ENCODE assay signal across 25 mouse cellular contexts in genomic region chr16:49948287-49948686, GRCm38 (mm10).
DNase-seq lines count a peak whose midpoint lies in the region; ATAC-seq and TF ChIP-seq lines count a peak whose summit lies in the region.
"Had no signal": no experiment of that assay in that cellular context is flagged by ENCODE, and none has a peak within 500 bp of the region (broad histone marks: within the 10 kb centered on the region; RNA-seq: fewer than 3 reads in every experiment).

No protein-coding gene starts in this region.

- H3K9me3 ChIP-seq in lung, embryonic 16.5 days (ENCODE audit: control insufficient read depth, low read length): peaks cover 3% of the 10 kb centered on the region; the same call in 1 of the 2 replicates
- no peaks in the 10 kb centered on the region for H3K9me3 ChIP-seq in ES-E14 (ENCODE audit: control insufficient read depth, insufficient read depth, low read depth, low read length)
- no peaks in the 10 kb centered on the region for H3K9me3 ChIP-seq in intestine, embryonic 16.5 days (ENCODE audit: control insufficient read depth, low read length)
- no peaks in the 10 kb centered on the region for H3K9me3 ChIP-seq in stomach, postnatal 0 days (ENCODE audit: control insufficient read depth, low read length)
- no peaks in the 10 kb centered on the region for H3K9me3 ChIP-seq in limb, embryonic 10.5 days (replicated peaks)
- H3K9me3 ChIP-seq: embryonic facial prominence, embryonic 10.5 days; embryonic facial prominence, embryonic 13.5 days; forebrain, embryonic 13.5 days; hindbrain, embryonic 15.5 days had no signal

- H3K36me3 ChIP-seq in lung, embryonic 16.5 days (ENCODE audit: control insufficient read depth, insufficient read depth, low read length): no peaks in the 10 kb centered on the region
- H3K36me3 ChIP-seq in ES-E14 (ENCODE audit: control insufficient read depth, insufficient read depth, low read length, poor library complexity, severe bottlenecking): no peaks in the 10 kb centered on the region
- H3K36me3 ChIP-seq in intestine, embryonic 16.5 days (ENCODE audit: control insufficient read depth, insufficient read depth, low read length): no peaks in the 10 kb centered on the region
- H3K36me3 ChIP-seq in stomach, postnatal 0 days (ENCODE audit: control insufficient read depth, insufficient read depth, low read length): no peaks in the 10 kb centered on the region
- no peaks in the 10 kb centered on the region for H3K36me3 ChIP-seq in limb, embryonic 10.5 days
- H3K36me3 ChIP-seq: embryonic facial prominence, embryonic 10.5 days; embryonic facial prominence, embryonic 13.5 days; hindbrain, embryonic 12.5 days; hindbrain, embryonic 15.5 days had no signal

- no peaks in the 10 kb centered on the region for H3K27me3 ChIP-seq in lung, embryonic 16.5 days (ENCODE audit: control insufficient read depth, insufficient read depth, low read depth, low read length)
- H3K27me3 ChIP-seq in intestine, embryonic 16.5 days (replicated peaks; ENCODE audit: control insufficient read depth, insufficient read depth, low read length): no peaks in the 10 kb centered on the region
- H3K27me3 ChIP-seq in stomach, postnatal 0 days (ENCODE audit: control insufficient read depth, insufficient read depth, low read length): no peaks in the 10 kb centered on the region
- no peaks in the 10 kb centered on the region for H3K27me3 ChIP-seq in limb, embryonic 10.5 days (ENCODE audit: low read depth, poor library complexity, severe bottlenecking)
- H3K27me3 ChIP-seq: embryonic facial prominence, embryonic 13.5 days; forebrain, embryonic 13.5 days; hindbrain, embryonic 12.5 days; hindbrain, embryonic 15.5 days had no signal

- H3K9ac ChIP-seq in lung, embryonic 16.5 days (ENCODE audit: low read length): no peak overlapping the region
- no peak overlapping the region for H3K9ac ChIP-seq in ES-E14 (ENCODE audit: insufficient read depth, low read depth, low read length, poor library complexity, severe bottlenecking)
- no peak overlapping the region for H3K9ac ChIP-seq in intestine, embryonic 16.5 days (ENCODE audit: low read depth, low read length)
- H3K9ac ChIP-seq in stomach, postnatal 0 days (ENCODE audit: low read length): no peak overlapping the region
- H3K9ac ChIP-seq: embryonic facial prominence, embryonic 13.5 days; forebrain, embryonic 13.5 days; hindbrain, embryonic 12.5 days; hindbrain, embryonic 15.5 days had no signal

- H3K4me3 ChIP-seq in lung, embryonic 16.5 days (ENCODE audit: low read length): no peak overlapping the region
- H3K4me3 ChIP-seq in ES-E14 (ENCODE audit: insufficient read depth in 1 of 2, low read depth in 1 of 2, low read length in 2 of 2, poor library complexity in 1 of 2, severe bottlenecking in 1 of 2): no peak overlapping the region
- no peak overlapping the region for H3K4me3 ChIP-seq in intestine, embryonic 16.5 days (ENCODE audit: low read length)
- no peak overlapping the region for H3K4me3 ChIP-seq in stomach, postnatal 0 days (ENCODE audit: low read depth, low read length)
- H3K4me3 ChIP-seq in limb, embryonic 10.5 days: no peak overlapping the region
- H3K4me3 ChIP-seq: embryonic facial prominence, embryonic 10.5 days; embryonic facial prominence, embryonic 13.5 days; erythroblast, embryonic 14.5 days; forebrain, embryonic 13.5 days; hindbrain, embryonic 12.5 days; hindbrain, embryonic 15.5 days had no signal

- no peak for ATAC-seq in lung, embryonic 16.5 days (ENCODE audit: low read depth)
- ATAC-seq in intestine, embryonic 16.5 days: peak; percentile 57
- ATAC-seq in stomach, postnatal 0 days (ENCODE audit: low FRiP score, low TSS enrichment): peak; percentile 69
- ATAC-seq: forebrain, embryonic 13.5 days; forebrain, embryonic 16.5 days had no signal

- 85% methylated on average over 3 of the region's 3 CpGs for WGBS in lung, embryonic 16.5 days
- WGBS in intestine, embryonic 16.5 days: 63% methylated on average over 3 of the region's 3 CpGs
- 63% methylated on average over 3 of the region's 3 CpGs for WGBS in stomach, postnatal 0 days
- 86% methylated on average over 3 of the region's 3 CpGs for WGBS in limb, embryonic 10.5 days

- TF ChIP-seq CTCF in stomach, postnatal 0 days (IDR thresholded peaks at IDR 0.05; ENCODE audit: low read depth): no peak

- H3K4me2 ChIP-seq in lung, embryonic 16.5 days (ENCODE audit: low read depth, low read length): no peak overlapping the region
- H3K4me2 ChIP-seq in intestine, embryonic 16.5 days (ENCODE audit: low read depth, low read length): no peak overlapping the region
- H3K4me2 ChIP-seq in stomach, postnatal 0 days (replicated peaks; ENCODE audit: low read depth): no peak overlapping the region
- H3K4me2 ChIP-seq: embryonic facial prominence, embryonic 13.5 days; forebrain, embryonic 13.5 days; heart, embryonic 11.5 days; hindbrain, embryonic 12.5 days; hindbrain, embryonic 15.5 days had no signal

- no peak for DNase-seq in lung, postnatal 36 days
- peak; percentile 22 for DNase-seq in ES-E14 (ENCODE audit: low read depth, low spot score)
- no peak for DNase-seq in stomach, postnatal 0 days (ENCODE audit: low spot score)
- no peak for DNase-seq in limb, embryonic 10.5 days (ENCODE audit: low spot score)
- no peak for DNase-seq in left cerebral cortex, adult 9 months (ENCODE audit: low spot score in 2 of 2)
- DNase-seq: adrenal gland, adult 8-10 months; adrenal gland, postnatal 25 days; B cell, adult 2 months; cerebellum, adult 11-12 months; cerebellum, adult 8-10 months; cerebellum, postnatal 10 days; cerebellum, postnatal 36 days; embryo, embryonic 11 days; gastrocnemius, postnatal 10 days; gastrocnemius, postnatal 36 days had no signal

- H3K4me1 ChIP-seq in lung, embryonic 16.5 days (replicated peaks; ENCODE audit: control insufficient read depth, insufficient read depth, low read length): peaks cover 14% of the 10 kb centered on the region
- peaks cover 0 to 3% of the 10 kb centered on the region in 2 experiments; a peak in 2 of 4 replicates for H3K4me1 ChIP-seq in ES-E14 (ENCODE audit: control insufficient read depth in 2 of 2, insufficient read depth in 2 of 2, low read length in 2 of 2, poor library complexity in 1 of 2)
- H3K4me1 ChIP-seq in intestine, embryonic 16.5 days (ENCODE audit: control insufficient read depth, insufficient read depth, low read length): peaks cover 5% of the 10 kb centered on the region; the same call in 1 of the 2 replicates
- H3K4me1 ChIP-seq in stomach, postnatal 0 days (replicated peaks; ENCODE audit: control insufficient read depth, insufficient read depth): no peaks in the 10 kb centered on the region
- H3K4me1 ChIP-seq in limb, embryonic 10.5 days: no peaks in the 10 kb centered on the region
- H3K4me1 ChIP-seq: embryonic facial prominence, embryonic 10.5 days; forebrain, embryonic 13.5 days; hindbrain, embryonic 15.5 days had no signal

- in situ Hi-C loops in ES-E14 (cut with MboI; ENCODE audit: low sequenced_read_pairs in 2 of 2, unreplicated experiment in 2 of 2): no loop called here

- no peak for TF ChIP-seq EP300 in stomach, postnatal 0 days (optimal IDR thresholded peaks at IDR 0.05)

- 0 out of 2 replicates have a peak overlapping the region, but pooled peaks have one; percentile 15 for H3K27ac ChIP-seq in lung, embryonic 16.5 days (ENCODE audit: low read length)
- no peak overlapping the region for H3K27ac ChIP-seq in ES-E14 (ENCODE audit: insufficient read depth, low read depth, low read length, poor library complexity, severe bottlenecking)
- H3K27ac ChIP-seq in intestine, embryonic 16.5 days (ENCODE audit: low read length): peak overlapping the region; percentile 24; the same call in 1 of the 2 replicates
- H3K27ac ChIP-seq in stomach, postnatal 0 days (replicated peaks): no peak overlapping the region
- H3K27ac ChIP-seq in limb, embryonic 10.5 days: no peak overlapping the region; the same call in 1 of the 2 replicates
- H3K27ac ChIP-seq: embryonic facial prominence, embryonic 10.5 days; embryonic facial prominence, embryonic 13.5 days; forebrain, embryonic 13.5 days; hindbrain, embryonic 12.5 days; hindbrain, embryonic 15.5 days had no signal

TF ChIP-seq in ES-E14, 5 proteins besides CTCF, POLR2A, EP300 and RAD21:
- TF ChIP-seq MAFK (IDR thresholded peaks at IDR 0.05; ENCODE audit: insufficient read depth, low read depth, low read length) (no peak), CHD2 (IDR thresholded peaks at IDR 0.05; ENCODE audit: low read depth, low read length) (no peak), HCFC1 (IDR thresholded peaks at IDR 0.05; ENCODE audit: borderline replicate concordance, insufficient read depth, low read length) (no peak), ZC3H11A (IDR thresholded peaks at IDR 0.05; ENCODE audit: borderline replicate concordance, low read depth, low read length) (no peak), ZNF384 (IDR thresholded peaks at IDR 0.05; ENCODE audit: low read depth, low read length) (no peak)

Comparison
In these comparisons a context has a peak if more than half of its experiments do, and no peak if none do; other contexts are left out.
1. H3K27ac ChIP-seq: peak in lung, embryonic 16.5 days (single experiment) and intestine, embryonic 16.5 days (single experiment); none in ES-E14 (single experiment), stomach, postnatal 0 days (single experiment) and limb, embryonic 10.5 days (single experiment).